Mouse (Mus musculus) midbrain, embryonic 14.5 days (tissue): ENCODE measurements around the gene Trp53rkb. TPM values are rescaled to one million over a fixed set of nuclear protein-coding genes. Genes with fewer than 3 reads are reported as not detected.

Experiments used
- ATAC-seq: fragments of 200-750 bp; cut with Nextera tagmentation; 2 replicates; pipeline ENCODE4 v1.8.0; 2017; ENCODE audit warnings: moderate number of reproducible peaks, moderate library complexity; ENCODE audit not compliant: low FRiP score, low TSS enrichment
- DNase-seq: peaks from one replicate; pipeline ENCODE4 v3.0.0-alpha.2; 2015
- H3K27ac ChIP-seq: fragments of 300-500 bp; sonication (generic); replicated peaks from 2 replicates; pipeline ENCODE4 v1.5.1; 2014; ENCODE audit warnings: mild to moderate bottlenecking, low read depth, low read length, moderate library complexity
- H3K27me3 ChIP-seq: fragments of 300-500 bp; sonication (generic); 2 replicates; pipeline ENCODE4 v1.6.1; 2014; ENCODE audit warnings: low read length, control low read depth, mixed read lengths; ENCODE audit not compliant: control insufficient read depth, insufficient read depth
- H3K36me3 ChIP-seq: fragments of 300-500 bp; sonication (generic); 2 replicates; pipeline ENCODE4 v1.6.1; 2014; ENCODE audit warnings: low read length, control low read depth; ENCODE audit not compliant: control insufficient read depth, insufficient read depth
- H3K4me1 ChIP-seq: fragments of 300-500 bp; sonication (generic); 2 replicates; pipeline ENCODE4 v1.6.1; 2014; ENCODE audit warnings: mild to moderate bottlenecking, antibody characterized with exemption, low read length, control low read depth; ENCODE audit not compliant: control insufficient read depth, insufficient read depth
- H3K4me2 ChIP-seq: fragments of 300-500 bp; sonication (generic); 2 replicates; pipeline ENCODE4 v1.6.1; 2014; ENCODE audit warnings: mild to moderate bottlenecking, low read length, moderate library complexity
- H3K4me3 ChIP-seq: fragments of 300-500 bp; sonication (generic); replicated peaks from 2 replicates; pipeline ENCODE4 v1.5.1; 2014; ENCODE audit warnings: low read depth, low read length
- H3K9ac ChIP-seq: fragments of 300-500 bp; sonication (generic); replicated peaks from 2 replicates; pipeline ENCODE4 v1.6.1; 2014; ENCODE audit warnings: mild to moderate bottlenecking, low read length, moderate library complexity
- H3K9me3 ChIP-seq: fragments of 300-500 bp; sonication (generic); 2 replicates; pipeline ENCODE4 v1.6.1; 2016; ENCODE audit warnings: low read length, control low read depth, mixed read lengths; ENCODE audit not compliant: control insufficient read depth
- WGBS: fragments of 180-500 bp; shearing (Covaris S2); extraction: QIAGEN DNeasy Blood & Tissue Kit; methylation state at CpG from one replicate; pipeline ENCODE4 v1.1.7; 2014; 5-methylcytosine and 5-hydroxymethylcytosine counted together
- polyA plus RNA-seq: library from polyadenylated mRNA; unstranded; fragments of >200 nt; fragmentation: Nextera tagmentation; extraction: Ambion mirVana; gene quantifications from 2 replicates; pipeline ENCODE4 v1.2.1, GENCODE M21; 2014

The Trp53rkb gene
- polyA plus RNA-seq, 1 experiment from 2014 or later, result 11.4 TPM

- H3K27me3 ChIP-seq, result no peaks in the 10 kb centered on the region
- peak; percentile 35 for DNase-seq
- H3K27ac ChIP-seq, result no peak overlapping the region
Measured at GRCm38 (mm10) chr2:166764051-166764450, 28.3 kb upstream of the Trp53rkb start.

GRCm38 (mm10) chr2:166767591-166767990 lies 24.7 kb upstream of the Trp53rkb start:
- Histone ChIP-seq H3K27ac (no peak overlapping the region), H3K4me3 (no peak overlapping the region), H3K9me3 (no peaks in the 10 kb centered on the region), H3K4me2 (no peak overlapping the region), H3K27me3 (no peaks in the 10 kb centered on the region), H3K4me1 (no peaks in the 10 kb centered on the region), H3K9ac (no peak overlapping the region), H3K36me3 (no peaks in the 10 kb centered on the region)
- no peak for ATAC-seq
- DNase-seq, result no peak
- WGBS, result 75% methylated on average over 9 of the region's 9 CpGs

More at GRCm38 (mm10) chr2:166764051-166764450, 28.3 kb upstream of the Trp53rkb start:
- Histone ChIP-seq H3K9ac (no peak overlapping the region), H3K4me3 (no peak overlapping the region), H3K36me3 (no peaks in the 10 kb centered on the region), H3K4me2 (no peak overlapping the region), H3K4me1 (no peaks in the 10 kb centered on the region), H3K9me3 (no peaks in the 10 kb centered on the region)
- 5% methylated on average over 5 of the region's 5 CpGs for WGBS
- no peak for ATAC-seq

- ATAC-seq (no peak), DNase-seq (no peak)
- no peak overlapping the region for H3K9ac ChIP-seq
- H3K36me3 ChIP-seq, result no peaks in the 10 kb centered on the region
- H3K4me1 ChIP-seq, result no peaks in the 10 kb centered on the region
- H3K27me3 ChIP-seq, result no peaks in the 10 kb centered on the region
- H3K27ac ChIP-seq, result no peak overlapping the region
- WGBS, result 80% methylated on average over 11 of the region's 11 CpGs
- H3K4me2 ChIP-seq, result no peak overlapping the region
- no peak overlapping the region for H3K4me3 ChIP-seq
- no peaks in the 10 kb centered on the region for H3K9me3 ChIP-seq
Measured at GRCm38 (mm10) chr2:166771396-166771795, 20.9 kb upstream of the Trp53rkb start.

- Histone ChIP-seq H3K27ac (no peak overlapping the region), H3K9me3 (no peaks in the 10 kb centered on the region)
Measured at GRCm38 (mm10) chr2:166773587-166773986, 18.7 kb upstream of the Trp53rkb start.

GRCm38 (mm10) chr2:166774275-166774674 lies 18.1 kb upstream of the Trp53rkb start:
- H3K36me3 ChIP-seq, result no peaks in the 10 kb centered on the region
- H3K27ac ChIP-seq, result no peak overlapping the region
- H3K9me3 ChIP-seq, result no peaks in the 10 kb centered on the region
- H3K9ac ChIP-seq, result no peak overlapping the region
- H3K4me2 ChIP-seq, result no peak overlapping the region
- ATAC-seq (no peak), DNase-seq (no peak)
- WGBS, result 90% methylated on average over 10 of the region's 10 CpGs
- no peaks in the 10 kb centered on the region for H3K27me3 ChIP-seq
- H3K4me1 ChIP-seq, result no peaks in the 10 kb centered on the region
- H3K4me3 ChIP-seq, result no peak overlapping the region

More at GRCm38 (mm10) chr2:166773587-166773986, 18.7 kb upstream of the Trp53rkb start:
- 74% methylated on average over 10 of the region's 10 CpGs for WGBS
- no peak overlapping the region for H3K9ac ChIP-seq
- H3K27me3 ChIP-seq, result no peaks in the 10 kb centered on the region
- no peak overlapping the region for H3K4me3 ChIP-seq
- H3K36me3 ChIP-seq, result no peaks in the 10 kb centered on the region
- no peak for ATAC-seq
- H3K4me1 ChIP-seq, result no peaks in the 10 kb centered on the region
- no peak overlapping the region for H3K4me2 ChIP-seq
- no peak for DNase-seq

- Histone ChIP-seq H3K36me3 (no peaks in the 10 kb centered on the region), H3K9me3 (no peaks in the 10 kb centered on the region), H3K4me2 (no peak overlapping the region), H3K27ac (no peak overlapping the region), H3K27me3 (no peaks in the 10 kb centered on the region), H3K9ac (no peak overlapping the region), H3K4me1 (no peaks in the 10 kb centered on the region), H3K4me3 (no peak overlapping the region)
- WGBS, result 63% methylated on average over 11 of the region's 11 CpGs
- DNase-seq (no peak), ATAC-seq (no peak)
Measured at GRCm38 (mm10) chr2:166775357-166775893, 16.9 kb upstream of the Trp53rkb start.

GRCm38 (mm10) chr2:166776272-166776671 lies 16.1 kb upstream of the Trp53rkb start:
- DNase-seq (no peak), ATAC-seq (no peak)
- Histone ChIP-seq H3K9me3 (no peaks in the 10 kb centered on the region), H3K4me3 (no peak overlapping the region), H3K36me3 (no peaks in the 10 kb centered on the region), H3K27ac (no peak overlapping the region), H3K9ac (no peak overlapping the region), H3K27me3 (no peaks in the 10 kb centered on the region), H3K4me2 (no peak overlapping the region), H3K4me1 (no peaks in the 10 kb centered on the region)
- WGBS, result 37% methylated on average over 2 of the region's 2 CpGs

- no peak overlapping the region for H3K4me3 ChIP-seq
- H3K4me1 ChIP-seq, result no peaks in the 10 kb centered on the region
- no peak overlapping the region for H3K4me2 ChIP-seq
- H3K9ac ChIP-seq, result no peak overlapping the region
- no peaks in the 10 kb centered on the region for H3K9me3 ChIP-seq
- 65% methylated on average over 8 of the region's 8 CpGs for WGBS
- no peaks in the 10 kb centered on the region for H3K36me3 ChIP-seq
- DNase-seq (no peak), ATAC-seq (no peak)
- no peak overlapping the region for H3K27ac ChIP-seq
- no peaks in the 10 kb centered on the region for H3K27me3 ChIP-seq
Measured at GRCm38 (mm10) chr2:166779956-166780355, 12.4 kb upstream of the Trp53rkb start.

- H3K9ac ChIP-seq, result no peak overlapping the region
- H3K4me3 ChIP-seq, result no peak overlapping the region
- no peaks in the 10 kb centered on the region for H3K9me3 ChIP-seq
- no peak for ATAC-seq
- H3K27ac ChIP-seq, result no peak overlapping the region
- peak; percentile 88 for DNase-seq
- H3K27me3 ChIP-seq, result no peaks in the 10 kb centered on the region
- H3K4me2 ChIP-seq, result no peak overlapping the region
- no peaks in the 10 kb centered on the region for H3K36me3 ChIP-seq
- 14% methylated on average over 9 of the region's 9 CpGs for WGBS
- H3K4me1 ChIP-seq, result peaks cover 5% of the 10 kb centered on the region
Measured at GRCm38 (mm10) chr2:166780980-166781578, 11.3 kb upstream of the Trp53rkb start.
